Mouse (Mus musculus): ENCODE measurements around the gene E130308A19Rik.

DNA sequence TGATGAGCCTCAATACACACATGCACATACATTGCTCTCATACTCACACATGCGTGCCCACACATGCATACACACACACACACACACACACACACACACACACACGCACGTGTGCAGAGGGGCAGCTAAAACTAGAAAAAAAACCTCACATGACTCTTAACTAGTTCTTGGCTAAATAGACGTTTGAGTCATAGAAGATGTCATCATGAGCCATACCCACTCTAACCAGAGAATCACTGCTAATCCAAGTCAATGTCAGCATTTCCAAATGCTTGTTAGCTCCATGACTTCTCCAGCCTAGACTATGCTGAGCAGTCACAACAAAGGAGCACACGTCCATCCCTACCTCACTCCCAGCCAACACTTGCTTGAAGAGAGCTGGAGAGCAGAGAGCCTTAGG lies 174.2 kb downstream of the E130308A19Rik start:
- no peak for TF ChIP-seq POLR2A (IDR thresholded peaks at IDR 0.05; ENCODE audit: low read depth, low read length)
- TF ChIP-seq USF1 (IDR thresholded peaks at IDR 0.05; ENCODE audit: low read depth, low read length), result no peak
- no peak for TF ChIP-seq CTCF (conservative IDR thresholded peaks at IDR 0.05 in 1 of 2, IDR thresholded peaks at IDR 0.05 in 1 of 2; ENCODE audit: low read depth in 2 of 2, low read length in 2 of 2)
- no peak for TF ChIP-seq UBTF (IDR thresholded peaks at IDR 0.05; ENCODE audit: low read depth, low read length)
- TF ChIP-seq ELF1 (IDR thresholded peaks at IDR 0.05; ENCODE audit: low read depth, low read length), result no peak
- TF ChIP-seq EP300 (IDR thresholded peaks at IDR 0.05; ENCODE audit: low read length), result no peak
- TF ChIP-seq MEF2A (IDR thresholded peaks at IDR 0.05; ENCODE audit: borderline replicate concordance, low read depth, low read length), result no peak
- TF ChIP-seq SIN3A (IDR thresholded peaks at IDR 0.05; ENCODE audit: low read length), result no peak
- TF ChIP-seq MYC (IDR thresholded peaks at IDR 0.05; ENCODE audit: low read depth, low read length), result no peak
- no peak for TF ChIP-seq NRF1 (IDR thresholded peaks at IDR 0.05; ENCODE audit: low read depth, low read length)

Data from CH12.LX (cell line).